Mouse (Mus musculus) brain, embryonic 14.5 days (tissue): Measurements from ENCODE around the gene Gab1.

ENCODE experiments used
- CTCF ChIP-seq: fragments of 200-500 bp; IDR thresholded peaks from 2 replicates; pipeline ENCODE4 v1.5.1; 2012; ENCODE audit warnings: inconsistent platforms, mild to moderate bottlenecking, moderate library complexity, borderline replicate concordance; ENCODE audit not compliant: insufficient read depth, insufficient read length; ENCODE audit errors: extremely low read depth
- POLR2A ChIP-seq: fragments of 200-500 bp; IDR thresholded peaks from 2 replicates; pipeline ENCODE4 v1.6.1; 2012; ENCODE audit warnings: mild to moderate bottlenecking, inconsistent platforms, borderline replicate concordance; ENCODE audit not compliant: poor library complexity, insufficient read depth, insufficient read length, severe bottlenecking; ENCODE audit errors: extremely low read depth

GRCm38 (mm10) chr8:80923794-80924316 is 43.5 kb upstream of the Gab1 start:
- TF ChIP-seq CTCF (no peak), POLR2A (no peak)
